Mouse (Mus musculus) thymus, postnatal 4 days (tissue): ENCODE data around the gene Odf3l1.
A peak's percentile ranks its signal among the peaks of the same experiment; 100 is the strongest.

Experiments used
- DNase-seq: peaks from one replicate; pipeline ENCODE4 v3.0.0; 2021

Odf3l1 gene

DNA sequence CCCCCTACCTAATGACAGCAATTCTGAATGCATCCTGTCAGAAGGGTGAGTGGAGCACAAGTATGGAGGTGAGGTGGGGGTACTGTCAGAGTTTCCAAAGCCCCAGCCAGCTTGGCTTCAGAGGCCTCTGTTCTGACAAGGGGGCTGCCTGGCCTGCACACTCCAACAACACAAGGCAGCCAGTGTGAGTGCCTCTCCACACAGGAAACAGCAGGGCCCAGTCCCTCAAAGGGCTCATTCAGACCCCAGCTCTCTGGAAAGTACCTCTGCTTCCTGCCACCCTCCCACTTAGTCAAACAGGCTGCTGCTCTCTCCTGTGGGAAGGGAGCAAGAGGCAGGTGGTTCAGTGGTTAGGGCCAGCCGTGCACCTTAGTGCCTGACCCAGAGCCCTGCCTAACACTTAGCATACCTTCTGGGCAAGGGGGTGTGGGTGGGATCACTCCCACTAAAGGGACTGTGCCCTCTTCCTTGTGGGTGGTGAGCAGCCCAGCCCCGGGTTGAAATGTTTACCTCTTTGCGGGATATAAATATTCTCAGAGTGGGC is 17.1 kb upstream of the Odf3l1 start:
- DNase-seq, result no peak

DNA sequence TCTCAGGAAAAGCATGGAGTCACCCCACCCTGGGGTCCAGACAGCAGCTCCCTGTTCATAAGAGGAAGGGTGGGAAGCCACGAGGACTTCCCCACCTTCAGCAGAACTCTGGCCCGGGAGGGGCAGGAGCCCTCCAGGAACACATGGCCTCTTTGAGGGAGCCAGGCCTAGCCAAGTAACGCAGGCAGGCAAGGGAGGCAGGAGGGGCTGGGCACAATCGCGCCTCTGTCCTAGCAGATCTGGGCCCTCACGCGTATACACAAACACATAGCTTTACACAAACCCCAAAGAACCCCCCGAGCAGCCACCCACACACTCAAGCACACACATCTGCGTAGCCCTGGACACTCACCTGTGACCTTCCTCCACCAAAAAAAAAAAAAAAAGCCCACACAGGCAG is 16.3 kb upstream of the Odf3l1 start:
- no peak for DNase-seq

DNA sequence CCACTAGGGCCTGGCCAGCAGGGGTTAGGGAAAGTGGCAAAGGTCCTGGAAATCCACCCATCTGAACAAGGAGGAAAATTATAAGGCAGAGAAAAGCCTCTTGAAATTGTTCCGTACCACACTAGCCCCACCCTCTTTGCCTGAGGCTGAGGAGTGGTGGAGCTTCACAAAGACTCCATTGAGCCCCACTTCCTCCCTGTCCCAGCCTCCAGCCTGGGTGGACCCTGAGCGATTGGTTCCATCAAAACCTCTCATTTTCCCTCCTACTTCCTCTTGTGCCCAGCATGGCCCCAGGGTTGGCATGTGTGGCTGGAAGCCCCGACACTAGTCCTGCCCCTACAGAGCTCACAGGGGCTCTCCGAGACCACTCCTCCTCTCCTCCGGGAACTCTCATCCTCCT is 12.8 kb upstream of the Odf3l1 start:
- no peak for DNase-seq

DNA sequence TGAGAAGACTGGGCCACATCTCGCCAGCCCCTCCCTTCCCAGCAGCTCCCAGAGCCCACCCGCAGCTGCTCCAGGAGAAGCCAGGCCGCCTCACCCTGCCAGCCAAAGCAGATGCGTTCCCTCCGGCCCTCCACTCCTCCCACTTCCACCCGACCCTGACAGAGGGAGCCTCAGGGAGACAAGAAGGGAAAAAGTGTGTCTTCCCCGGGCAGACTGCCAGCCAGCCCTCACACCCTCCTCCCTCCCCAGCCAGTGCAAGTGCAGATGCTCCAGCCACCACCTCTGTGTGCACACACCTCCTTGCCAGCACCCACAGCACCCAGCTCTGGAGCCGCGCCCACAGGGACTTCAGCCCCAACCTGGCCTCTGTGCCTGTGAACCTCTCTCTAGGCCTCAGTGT is 12.3 kb upstream of the Odf3l1 start:
- no peak for DNase-seq

DNA sequence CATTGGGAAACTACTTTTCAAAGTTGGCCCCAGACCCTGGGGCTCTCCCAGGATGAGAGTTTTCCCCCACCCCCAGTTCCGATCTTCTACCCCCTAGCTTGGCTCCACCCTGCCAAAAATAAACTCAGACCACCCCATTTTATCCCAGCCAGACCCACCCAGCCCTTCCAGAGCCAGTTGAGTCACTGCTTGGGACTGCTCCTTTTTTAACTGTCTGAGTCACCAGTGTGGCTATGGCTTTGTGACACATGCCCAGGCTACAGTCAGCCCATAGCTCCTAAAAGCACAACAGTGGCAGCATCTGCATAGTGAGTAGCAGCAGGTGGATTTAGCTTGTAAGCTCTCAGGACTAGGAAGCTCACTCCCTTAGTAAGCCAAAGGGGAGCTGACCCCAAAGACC is 8.6 kb upstream of the Odf3l1 start:
- DNase-seq, result no peak

DNA sequence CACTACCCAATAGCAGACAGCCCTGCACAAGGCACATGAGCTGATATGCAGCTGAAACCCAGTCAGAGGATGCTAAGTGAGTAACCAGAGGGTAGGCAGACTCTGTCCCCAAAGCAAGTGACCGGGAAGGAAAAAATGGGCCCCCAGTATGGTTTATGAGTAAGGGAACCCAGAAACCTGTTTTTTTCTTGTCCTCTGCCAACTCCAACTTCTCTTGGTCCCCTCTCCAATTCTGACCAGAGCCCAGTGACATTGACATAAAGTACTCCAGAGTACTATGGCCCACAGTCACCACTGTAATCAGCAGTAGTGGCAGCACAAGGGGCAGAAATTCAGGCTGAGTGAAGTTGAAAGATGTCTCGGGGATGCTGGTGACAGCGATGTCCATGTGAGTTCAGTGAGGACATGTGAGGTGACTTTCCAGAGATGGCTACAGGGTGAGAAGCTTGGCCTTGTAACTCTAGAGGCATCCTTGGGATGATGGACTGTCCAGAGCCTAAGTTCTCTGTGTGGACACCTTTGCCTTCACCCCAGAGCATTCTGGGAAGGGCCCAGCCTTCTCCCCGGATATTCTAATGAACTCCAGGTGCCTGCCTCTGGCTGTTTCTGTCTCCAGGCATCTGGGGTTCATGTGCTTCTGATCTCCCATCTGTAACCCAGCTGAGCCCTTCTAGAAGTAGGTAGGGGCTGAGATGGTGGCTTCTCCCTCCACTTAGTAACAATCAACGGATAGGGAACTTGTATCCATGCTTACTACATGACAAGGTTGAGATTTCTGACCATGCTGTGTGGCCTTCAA is 7.8 kb upstream of the Odf3l1 start:
- DNase-seq, result no peak

DNA sequence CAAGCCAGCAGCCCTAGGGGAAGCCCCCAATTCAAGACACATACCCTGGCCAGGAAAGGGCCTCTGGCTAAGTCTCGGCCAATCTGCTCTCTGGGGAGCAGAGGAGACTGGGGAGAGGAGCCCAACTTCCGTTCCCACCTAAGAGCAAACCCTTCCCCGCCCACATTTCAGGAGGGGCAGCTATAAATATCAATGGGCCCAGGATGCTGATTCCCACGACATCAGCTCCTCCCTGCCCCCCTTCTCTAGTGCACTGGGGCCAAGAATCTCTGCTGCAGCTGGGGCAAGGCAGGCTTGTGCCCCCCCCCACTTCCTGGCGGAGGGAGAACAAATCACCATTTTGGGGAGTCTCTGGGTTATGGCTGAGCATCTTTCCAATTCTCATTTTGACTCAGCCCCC is 6.7 kb upstream of the Odf3l1 start:
- peak; percentile 43 for DNase-seq

DNA sequence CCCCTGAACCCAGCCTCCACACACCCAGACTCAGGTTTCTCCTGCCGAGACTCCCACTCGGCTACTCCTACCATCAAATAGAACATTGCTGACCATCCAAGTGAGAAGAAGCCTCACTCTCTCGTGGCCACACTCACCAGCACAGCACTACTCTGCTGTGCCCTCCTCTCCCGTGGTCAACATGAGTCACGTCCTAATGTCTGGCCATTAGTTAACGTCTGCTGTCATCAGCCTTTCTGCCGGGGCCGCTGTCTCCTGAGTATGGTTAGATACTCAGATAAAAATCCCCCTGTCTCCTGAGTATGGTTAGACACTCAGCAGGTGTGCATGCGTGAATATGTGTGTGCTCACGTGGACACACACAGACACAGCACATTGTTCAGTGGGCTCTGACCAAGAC is 6.3 kb upstream of the Odf3l1 start:
- no peak for DNase-seq

DNA sequence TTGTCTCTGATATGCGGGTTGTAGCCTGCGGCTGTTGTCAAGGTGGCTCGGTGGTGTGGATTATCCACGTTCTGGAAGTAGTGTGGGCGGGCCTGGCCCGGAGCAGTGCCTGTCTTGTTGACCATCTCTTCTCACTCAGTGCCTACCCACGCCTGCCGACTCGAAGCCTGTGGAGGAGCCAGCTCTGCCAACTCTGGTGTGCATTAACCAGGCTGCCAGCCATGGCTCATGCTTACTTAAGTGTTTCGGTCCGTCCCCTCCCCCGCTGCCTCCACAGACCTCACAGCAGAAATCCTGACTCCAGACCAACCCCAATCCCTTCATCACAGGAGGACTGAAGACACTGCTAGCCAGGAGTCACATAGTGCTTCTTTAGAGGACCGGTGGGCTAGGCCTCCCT is 5.1 kb upstream of the Odf3l1 start:
- no peak for DNase-seq

DNA sequence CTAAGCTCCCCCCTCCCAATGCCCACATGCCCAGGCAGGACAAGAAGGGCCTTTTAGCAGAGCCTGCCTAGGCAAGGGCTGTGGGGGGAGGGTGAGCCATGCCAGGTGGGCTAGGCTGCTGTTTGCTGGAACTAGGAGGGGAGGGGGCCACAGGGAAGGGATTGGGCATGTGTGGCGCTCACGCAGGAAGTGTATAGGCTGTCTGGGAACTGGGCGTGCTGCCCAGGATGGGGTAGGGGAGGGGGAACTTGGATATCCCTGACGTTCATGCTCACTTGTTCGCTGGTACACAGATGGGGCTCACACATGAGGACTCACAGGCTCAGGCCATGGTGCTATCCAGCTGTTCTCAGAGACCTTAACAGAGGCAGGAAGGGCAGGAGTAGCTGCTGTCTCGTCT is 3.8 kb upstream of the Odf3l1 start:
- DNase-seq, result no peak

DNA sequence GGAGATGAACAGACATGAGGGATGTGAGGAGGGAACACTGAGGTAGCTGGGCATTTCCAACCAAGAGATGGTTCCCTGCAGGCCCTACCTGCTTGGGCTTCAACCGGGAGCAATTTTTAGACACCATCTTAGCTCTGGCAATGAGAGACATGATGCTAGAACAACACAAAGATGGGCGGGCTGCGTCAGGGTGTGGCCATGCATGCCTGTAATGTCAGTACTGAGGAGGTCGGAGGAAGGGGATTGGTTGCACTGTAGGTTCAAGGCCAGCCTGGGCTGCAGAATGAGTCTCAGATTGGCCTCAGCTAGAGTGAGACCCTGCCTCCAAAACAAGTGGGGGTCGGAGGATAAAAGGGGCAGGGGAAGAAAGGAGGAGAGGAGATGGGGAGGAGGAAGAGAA is 2.0 kb upstream of the Odf3l1 start:
- DNase-seq, result no peak

DNA sequence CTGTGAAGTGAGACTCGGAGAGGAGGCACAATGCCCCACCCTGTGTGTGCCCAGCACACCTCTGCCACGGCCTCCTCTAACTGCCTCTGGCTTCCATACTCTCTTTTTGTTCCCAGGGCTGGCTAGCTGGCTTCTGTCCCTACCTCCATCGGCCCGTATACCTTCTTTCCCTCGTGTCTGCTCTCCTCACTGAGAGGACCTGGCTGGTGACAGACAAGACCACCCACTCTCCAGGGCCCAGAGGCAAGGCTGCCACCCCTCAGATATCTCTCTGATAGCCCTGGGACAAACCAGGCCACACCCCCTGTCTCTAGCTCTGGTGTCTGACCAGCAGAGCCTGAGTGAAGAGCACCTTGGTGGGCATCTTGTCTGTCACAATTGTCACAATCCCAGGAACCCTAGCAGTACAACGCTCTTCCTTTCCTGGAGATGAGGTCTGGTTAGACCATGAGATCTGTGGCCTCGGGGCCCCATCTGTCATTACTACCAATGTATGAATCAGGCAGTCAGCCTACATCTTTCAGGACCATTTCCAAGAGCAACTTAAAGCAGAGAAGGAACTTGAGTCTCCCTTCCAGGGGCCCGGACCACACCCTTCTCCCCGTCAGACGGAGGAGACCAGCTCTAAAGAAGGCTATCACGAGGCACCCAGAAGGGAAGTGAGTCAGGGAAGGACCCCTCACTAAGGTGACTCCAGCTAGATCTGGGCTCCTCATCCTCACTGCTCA is 1.4 kb upstream of the Odf3l1 start:
- no peak for DNase-seq

DNA sequence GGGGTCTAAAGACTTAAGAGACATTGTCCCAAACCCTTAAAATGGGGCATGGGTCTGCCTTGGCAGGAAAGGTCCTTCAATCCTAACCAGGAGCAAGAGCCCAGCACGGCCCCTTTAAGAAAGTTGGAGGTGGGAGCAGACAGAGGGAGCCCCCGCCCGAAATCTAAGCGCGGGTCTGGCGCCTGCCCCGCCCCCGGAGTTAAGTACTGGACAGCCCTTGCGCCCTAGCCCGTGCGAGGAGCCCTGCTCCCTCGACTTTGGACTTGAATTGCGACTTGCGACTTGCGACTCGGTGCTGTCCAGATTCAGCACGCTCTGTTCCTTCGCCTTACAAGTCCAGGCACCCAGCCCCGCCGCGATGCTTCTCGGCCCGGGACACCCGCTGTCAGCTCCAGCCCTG is 353 bp upstream of the Odf3l1 start, which contains the start of gene Cspg4:
TSS of gene Cspg4 (plus strand) at position 202 of the 400 bp plus-strand sequence.
- DNase-seq, result no peak

DNA sequence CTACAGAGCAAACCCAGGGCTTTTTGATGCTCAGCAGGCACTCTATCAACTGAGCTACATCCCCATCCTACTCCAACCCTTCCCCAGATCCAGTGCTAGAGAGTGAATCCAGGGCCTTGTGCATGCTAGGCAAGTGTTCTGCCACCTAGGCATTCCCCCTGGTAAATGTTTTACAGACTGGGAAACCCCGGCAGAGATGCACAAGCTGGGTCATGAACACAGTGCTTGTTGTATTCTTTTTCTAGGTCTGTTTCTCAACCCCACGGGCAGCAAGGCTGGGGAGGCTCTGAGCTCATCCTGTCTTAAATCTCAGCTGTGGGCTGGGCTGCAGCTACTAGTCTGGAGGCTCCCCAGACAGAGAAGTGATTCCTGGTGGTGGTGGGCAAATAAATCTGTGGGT is 1.6 kb downstream of the Odf3l1 start:
- DNase-seq, result no peak

DNA sequence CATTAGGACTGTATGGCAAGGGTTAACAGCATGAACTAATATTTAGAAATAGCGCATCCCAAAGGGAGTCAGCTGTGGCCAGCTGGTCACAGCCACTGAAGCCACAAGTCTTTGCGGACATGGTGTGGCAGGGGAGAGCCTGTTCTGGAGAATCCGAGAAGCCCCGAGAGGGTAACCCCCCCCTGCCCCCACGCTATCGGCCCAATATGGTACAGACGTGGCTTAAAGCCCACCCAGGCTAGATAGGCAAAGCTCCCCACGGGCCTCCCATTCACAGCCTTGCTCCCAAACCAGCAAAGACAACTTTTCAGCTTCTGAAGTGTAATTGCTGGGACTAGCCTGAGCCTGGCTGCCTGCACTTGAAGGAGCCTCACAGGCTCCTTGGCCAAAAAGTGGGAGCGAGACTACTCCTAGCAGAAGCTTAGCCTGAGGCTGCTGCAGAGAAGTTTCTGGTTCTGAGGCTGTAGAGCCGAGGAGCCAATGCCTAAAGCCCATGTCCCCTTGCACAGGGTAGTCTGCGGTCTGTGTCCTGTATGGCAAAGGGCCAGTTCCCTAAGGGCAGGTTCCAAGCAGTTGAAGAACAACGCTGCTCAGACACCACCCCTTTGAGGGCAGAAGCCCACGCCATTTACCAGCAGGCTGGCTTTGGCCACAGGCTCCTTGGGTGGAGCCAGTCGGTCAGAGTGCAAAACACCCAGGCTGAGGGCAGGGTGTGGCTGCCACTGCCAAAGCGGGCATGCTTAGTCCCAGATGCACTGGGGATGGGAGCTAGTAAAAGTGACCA is 3.8 kb downstream of the Odf3l1 start:
- no peak for DNase-seq

DNA sequence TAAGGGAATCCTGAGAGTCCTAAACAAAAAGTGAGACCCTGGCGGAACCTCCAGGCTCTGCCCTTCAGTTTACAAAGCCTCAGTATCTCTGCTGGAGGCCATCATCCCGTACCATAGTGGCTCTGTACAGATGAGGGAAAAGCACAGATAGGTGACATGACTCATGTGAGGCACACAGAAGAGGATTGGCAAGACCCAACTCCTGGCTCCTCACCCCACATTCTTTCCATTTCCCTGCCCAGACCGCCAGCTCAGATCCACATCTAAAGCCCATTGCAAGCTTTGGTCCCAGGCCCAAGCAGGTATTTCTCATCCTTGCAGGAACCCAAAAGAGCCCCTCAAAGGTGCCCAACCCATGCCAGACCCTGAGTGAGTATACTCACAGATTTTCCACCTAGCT is 4.4 kb downstream of the Odf3l1 start:
- DNase-seq, result no peak

DNA sequence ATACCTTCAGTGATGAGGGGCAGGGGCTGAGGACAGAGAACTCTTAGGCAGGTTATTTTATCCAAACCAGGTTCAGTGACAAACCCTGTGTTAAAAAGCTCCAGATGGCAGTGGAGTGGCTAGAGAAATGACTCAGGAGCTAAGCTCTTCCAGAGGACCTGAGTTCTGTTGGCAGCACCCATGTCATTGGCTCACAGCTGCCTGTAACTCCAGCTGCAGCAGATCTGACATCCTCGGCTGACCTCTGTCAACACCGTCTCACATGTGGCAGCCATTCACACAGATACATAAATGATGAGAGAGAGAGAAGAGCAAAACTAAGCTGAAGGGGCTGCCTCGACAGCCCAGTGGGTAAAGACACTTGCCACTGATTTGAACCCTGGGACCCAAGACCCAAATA is 7.0 kb downstream of the Odf3l1 start:
- no peak for DNase-seq

DNA sequence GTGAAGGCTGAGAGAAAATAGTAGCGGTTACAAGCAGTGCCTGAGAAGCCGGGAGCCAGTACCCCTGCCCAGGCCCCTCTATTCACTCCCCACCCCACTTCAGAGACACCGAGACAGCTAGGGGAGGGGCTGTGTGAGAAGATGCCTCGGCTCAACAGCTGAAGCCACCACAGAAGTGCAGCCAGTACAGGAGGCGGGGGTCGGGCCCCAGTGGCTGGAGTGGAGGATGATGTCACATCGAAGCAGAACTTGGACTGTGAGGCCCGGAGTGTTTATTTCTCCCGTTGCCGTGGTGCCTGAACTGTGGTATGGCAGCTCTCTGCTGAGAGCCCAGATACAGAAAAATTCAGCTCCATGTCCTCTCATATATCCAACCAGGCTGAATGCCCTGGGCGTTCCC is 12.7 kb downstream of the Odf3l1 start:
- DNase-seq, result no peak

DNA sequence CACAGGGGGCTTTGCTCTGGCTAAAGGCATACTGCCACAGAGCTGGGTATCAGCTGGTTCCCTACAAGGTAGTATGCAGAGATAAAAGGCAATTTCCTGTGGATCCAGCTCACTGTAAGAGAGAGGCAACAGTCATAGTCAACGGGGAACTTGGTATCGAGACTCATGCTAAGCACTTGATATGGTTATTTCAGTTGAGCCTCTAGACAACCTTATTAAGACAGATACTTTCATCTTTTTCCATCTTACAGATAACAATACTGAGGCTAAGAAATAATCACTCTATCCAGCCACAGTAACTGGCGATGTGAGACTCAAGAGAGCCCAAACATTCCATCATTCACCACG is 13.6 kb downstream of the Odf3l1 start:
- no peak for DNase-seq

DNA sequence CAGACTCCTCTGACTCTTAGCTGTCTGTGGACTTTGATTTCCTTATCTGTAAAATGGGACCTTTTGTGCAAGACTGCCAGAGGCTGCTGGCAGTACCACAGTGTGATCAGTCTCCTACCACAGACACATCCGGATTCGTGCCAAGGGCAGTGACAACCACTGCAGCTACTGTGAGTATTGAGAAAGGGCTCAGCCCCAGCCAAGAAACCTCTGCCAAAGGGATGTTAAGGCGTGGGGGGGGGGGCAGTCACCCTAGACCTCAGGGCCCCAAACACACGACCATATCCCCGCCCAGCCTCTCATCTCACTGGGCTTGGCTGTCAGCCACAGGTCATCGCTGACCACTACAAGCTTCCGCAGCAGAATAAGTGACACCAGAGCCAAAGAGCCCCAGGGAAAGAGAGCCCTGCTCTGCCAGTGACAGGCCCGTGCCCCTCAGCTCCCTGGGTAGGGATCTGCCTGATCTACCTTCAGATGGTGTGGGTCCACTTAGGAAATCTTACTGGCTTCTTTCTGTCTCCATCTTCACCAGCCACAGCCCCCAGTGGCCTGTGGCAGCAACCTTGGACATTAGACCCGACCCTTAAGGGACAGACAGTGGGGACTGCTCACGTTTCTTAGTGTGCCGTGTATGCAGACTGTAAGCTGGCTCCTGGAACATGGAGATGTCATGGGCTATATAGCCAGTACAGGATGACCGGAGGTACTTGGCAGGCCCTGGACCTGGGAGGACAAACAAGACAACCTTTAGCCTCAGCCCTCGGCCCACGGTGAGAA is 14.2 kb downstream of the Odf3l1 start:
- no peak for DNase-seq

DNA sequence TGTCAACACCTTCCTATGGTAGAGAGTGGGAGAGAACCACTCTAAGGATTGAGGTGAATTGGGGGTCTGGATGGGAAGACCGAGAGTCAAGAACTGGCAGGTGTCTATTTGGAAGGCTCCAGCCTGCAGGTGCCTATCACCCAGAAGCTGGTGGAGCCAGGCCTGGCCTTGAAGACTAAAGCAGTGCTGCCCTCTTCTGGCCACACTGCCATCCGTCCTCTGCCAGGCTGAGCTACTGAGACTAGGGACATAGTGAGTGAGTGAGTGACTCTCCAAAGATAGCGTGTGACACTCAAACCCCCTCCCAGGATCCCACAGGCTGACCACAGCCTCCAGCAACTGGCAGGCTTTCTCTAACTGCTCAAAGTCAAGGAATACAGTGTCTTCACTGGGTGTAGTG is 17.0 kb downstream of the Odf3l1 start:
- peak; percentile 86 for DNase-seq

DNA sequence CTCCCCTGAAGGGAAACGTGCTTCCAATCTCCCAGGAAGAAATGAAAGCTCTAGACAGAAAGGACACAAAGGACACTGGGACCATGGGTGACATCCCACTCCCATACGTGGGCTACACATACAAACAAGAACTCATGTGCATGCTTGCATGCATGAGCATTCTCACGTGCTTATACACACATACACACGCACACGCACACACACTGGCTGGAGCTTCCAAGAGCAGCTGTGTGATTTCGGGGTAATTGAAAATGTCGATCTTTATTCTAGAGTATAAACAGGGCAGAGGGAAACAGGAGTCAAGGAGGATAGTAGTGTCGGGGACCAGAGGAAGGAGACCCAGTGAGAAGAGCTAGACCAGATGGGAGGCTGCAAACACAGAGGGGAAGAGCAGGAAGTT is 19.8 kb downstream of the Odf3l1 start:
- DNase-seq, result no peak

DNA sequence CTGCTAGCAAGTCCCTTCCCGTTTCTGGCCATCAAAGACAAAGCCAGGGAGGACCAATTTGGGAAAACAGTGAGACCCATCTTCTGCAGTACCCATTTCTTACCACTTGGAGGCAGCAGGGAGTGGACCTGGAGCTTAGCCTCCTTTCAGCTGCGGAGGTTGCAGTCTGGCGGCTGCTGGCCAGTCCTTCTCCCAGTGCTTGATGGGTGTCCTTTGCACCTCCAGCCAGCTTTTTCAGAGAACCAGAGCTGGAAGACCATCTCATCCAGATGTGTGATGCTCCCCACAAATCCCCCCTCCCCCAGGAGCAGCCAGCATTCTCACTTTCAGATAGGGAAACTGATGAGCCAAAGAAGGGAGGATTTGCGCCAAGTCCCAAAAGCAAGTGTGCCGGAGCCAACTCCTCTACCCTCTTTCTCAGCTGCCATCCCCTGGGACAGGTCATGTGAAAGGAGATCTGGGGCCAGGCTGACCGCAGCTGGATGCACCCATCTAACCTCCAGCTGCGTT is 20.7 kb downstream of the Odf3l1 start:
- DNase-seq, result peak; percentile 63
